ENCODE assay signal across 12 mouse cellular contexts in genomic region chr16:97006041-97006853, GRCm38 (mm10).
DNase-seq lines count a peak whose midpoint lies in the region; ATAC-seq and TF ChIP-seq lines count a peak whose summit lies in the region.
"Had no signal": no experiment of that assay in that cellular context is flagged by ENCODE, and none has a peak within 500 bp of the region (broad histone marks: within the 10 kb centered on the region; RNA-seq: fewer than 3 reads in every experiment).

No protein-coding gene starts in this region.

- no peak for DNase-seq in forebrain, postnatal 0 days
- peak; percentile 72 for DNase-seq in c-Kit-negative CD71-positive TER-119-positive erythroid progenitor cells, embryonic 14.5 days (ENCODE audit: low read depth, low spot score)
- DNase-seq in midbrain, embryonic 10.5 days (ENCODE audit: low spot score), result no peak
- no peak for DNase-seq in adrenal gland, adult 2 months
- no peak for DNase-seq in kidney, adult 18-20 months
- no peak for DNase-seq in ovary, postnatal 14 days (ENCODE audit: low spot score)
- DNase-seq: B cell, adult 2 months; cerebellum, adult 9-10 months; gastrocnemius, postnatal 10 days had no signal

- no peak overlapping the region for H3K4me2 ChIP-seq in forebrain, embryonic 12.5 days
- no peak overlapping the region for H3K4me2 ChIP-seq in forebrain, postnatal 0 days (ENCODE audit: low read depth)
- H3K4me2 ChIP-seq in hindbrain, embryonic 15.5 days, result no peak overlapping the region
- H3K4me2 ChIP-seq: limb, embryonic 12.5 days had no signal

- no peak overlapping the region for H3K4me3 ChIP-seq in forebrain, embryonic 12.5 days (replicated peaks)
- no peak overlapping the region for H3K4me3 ChIP-seq in forebrain, postnatal 0 days (ENCODE audit: low read depth, low read length)
- H3K4me3 ChIP-seq in hindbrain, embryonic 15.5 days, result no peak overlapping the region
- no peak overlapping the region for H3K4me3 ChIP-seq in midbrain, embryonic 10.5 days
- H3K4me3 ChIP-seq: limb, embryonic 12.5 days had no signal

- H3K9ac ChIP-seq in forebrain, embryonic 12.5 days, result no peak overlapping the region
- H3K9ac ChIP-seq in forebrain, postnatal 0 days, result no peak overlapping the region
- H3K9ac ChIP-seq in hindbrain, embryonic 15.5 days, result no peak overlapping the region
- H3K9ac ChIP-seq: limb, embryonic 12.5 days had no signal

- 60% methylated on average over 9 of the region's 9 CpGs for WGBS in forebrain, embryonic 12.5 days
- 57% methylated on average over 9 of the region's 9 CpGs for WGBS in forebrain, postnatal 0 days
- WGBS in hindbrain, embryonic 15.5 days, result 58% methylated on average over 9 of the region's 9 CpGs
- WGBS in midbrain, embryonic 10.5 days, result 56% methylated on average over 9 of the region's 9 CpGs

- TF ChIP-seq CTCF in forebrain, postnatal 0 days (IDR thresholded peaks at IDR 0.05; ENCODE audit: low read depth), result no peak

- ATAC-seq in forebrain, embryonic 12.5 days (ENCODE audit: low FRiP score), result no peak
- no peak for ATAC-seq in forebrain, postnatal 0 days
- ATAC-seq in hindbrain, embryonic 15.5 days (ENCODE audit: low FRiP score, low read depth), result no peak

- H3K4me1 ChIP-seq in forebrain, embryonic 12.5 days, result peaks cover 59% of the 10 kb centered on the region
- H3K4me1 ChIP-seq in forebrain, postnatal 0 days (ENCODE audit: insufficient read depth), result peaks cover 26% of the 10 kb centered on the region
- peaks cover 63% of the 10 kb centered on the region for H3K4me1 ChIP-seq in hindbrain, embryonic 15.5 days (replicated peaks)
- H3K4me1 ChIP-seq in midbrain, embryonic 10.5 days, result peaks cover 34% of the 10 kb centered on the region

- H3K9me3 ChIP-seq in forebrain, embryonic 12.5 days, result no peaks in the 10 kb centered on the region
- H3K9me3 ChIP-seq in forebrain, postnatal 0 days (ENCODE audit: low read length), result no peaks in the 10 kb centered on the region
- H3K9me3 ChIP-seq in hindbrain, embryonic 15.5 days, result no peaks in the 10 kb centered on the region
- no peaks in the 10 kb centered on the region for H3K9me3 ChIP-seq in midbrain, embryonic 10.5 days (replicated peaks)
- H3K9me3 ChIP-seq: limb, embryonic 12.5 days had no signal

- no peaks in the 10 kb centered on the region for H3K36me3 ChIP-seq in forebrain, embryonic 12.5 days (replicated peaks)
- H3K36me3 ChIP-seq in forebrain, postnatal 0 days (ENCODE audit: insufficient read depth), result no peaks in the 10 kb centered on the region
- H3K36me3 ChIP-seq in hindbrain, embryonic 15.5 days, result no peaks in the 10 kb centered on the region
- H3K36me3 ChIP-seq in midbrain, embryonic 10.5 days, result no peaks in the 10 kb centered on the region
- H3K36me3 ChIP-seq: limb, embryonic 12.5 days had no signal

- H3K27me3 ChIP-seq in forebrain, embryonic 12.5 days, result no peaks in the 10 kb centered on the region
- no peaks in the 10 kb centered on the region for H3K27me3 ChIP-seq in forebrain, postnatal 0 days (ENCODE audit: insufficient read depth, low read length)
- no peaks in the 10 kb centered on the region for H3K27me3 ChIP-seq in hindbrain, embryonic 15.5 days
- no peaks in the 10 kb centered on the region for H3K27me3 ChIP-seq in midbrain, embryonic 10.5 days (ENCODE audit: low read depth, poor library complexity, severe bottlenecking)
- H3K27me3 ChIP-seq: limb, embryonic 12.5 days had no signal

- H3K27ac ChIP-seq in forebrain, embryonic 12.5 days, result peak overlapping the region; percentile 70
- H3K27ac ChIP-seq in forebrain, postnatal 0 days (ENCODE audit: low read depth, low read length), result no peak overlapping the region
- H3K27ac ChIP-seq in hindbrain, embryonic 15.5 days (replicated peaks), result peak overlapping the region; percentile 72
- H3K27ac ChIP-seq in midbrain, embryonic 10.5 days (replicated peaks), result peak overlapping the region; percentile 70
